Mouse (Mus musculus): ENCODE measurements around the gene Eloa. TPM values are rescaled to one million over a fixed set of nuclear protein-coding genes. Genes with fewer than 3 reads are reported as not detected.
A peak's percentile ranks its signal among the peaks of the same experiment; 100 is the strongest.
"Not testable (repeated sequence)": the region's sequence is repeated elsewhere in the genome, so short reads cannot be mapped to it uniquely, and the experiment has no call there.

The Eloa gene
- total RNA-seq (2021): 10 to 100 TPM; 25.7 to 26.8 TPM
- long read RNA-seq, experiment 1, full-length matches to known transcripts: 30 of 34 reads
- long read RNA-seq, experiment 1, partial matches to known transcripts: 1 of 34 reads
- long read RNA-seq, experiment 1, other reads (novel, unspliced or antisense): 3 of 34 reads
- long read RNA-seq, experiment 2, full-length matches to known transcripts: 14 of 20 reads
- long read RNA-seq, experiment 2, partial matches to known transcripts: 2 of 20 reads
- long read RNA-seq, experiment 2, other reads (novel, unspliced or antisense): 4 of 20 reads

GRCm38 (mm10) chr4:136021549-136022047 is at the start of gene Eloa:
TSS of gene Eloa (minus strand) at chr4:136021763.
- H3K27ac ChIP-seq: peak within 1 kb of the TSS; percentile 76
- peak within 1 kb of the TSS; percentile 98 for H3K4me3 ChIP-seq
- TF ChIP-seq CTCF (IDR thresholded peaks at IDR 0.05): no peak
- peak; percentile 98 for DNase-seq (ENCODE audit: extremely low spot score in 1 of 2, low spot score in 2 of 2)
- intact Hi-C loops (cut with DNase I): loop anchor here (1.0 kb wide), 2 partner anchors 32 to 34 kb away; partner anchors contain the start of genes Pithd1 and Rpl11

DNA sequence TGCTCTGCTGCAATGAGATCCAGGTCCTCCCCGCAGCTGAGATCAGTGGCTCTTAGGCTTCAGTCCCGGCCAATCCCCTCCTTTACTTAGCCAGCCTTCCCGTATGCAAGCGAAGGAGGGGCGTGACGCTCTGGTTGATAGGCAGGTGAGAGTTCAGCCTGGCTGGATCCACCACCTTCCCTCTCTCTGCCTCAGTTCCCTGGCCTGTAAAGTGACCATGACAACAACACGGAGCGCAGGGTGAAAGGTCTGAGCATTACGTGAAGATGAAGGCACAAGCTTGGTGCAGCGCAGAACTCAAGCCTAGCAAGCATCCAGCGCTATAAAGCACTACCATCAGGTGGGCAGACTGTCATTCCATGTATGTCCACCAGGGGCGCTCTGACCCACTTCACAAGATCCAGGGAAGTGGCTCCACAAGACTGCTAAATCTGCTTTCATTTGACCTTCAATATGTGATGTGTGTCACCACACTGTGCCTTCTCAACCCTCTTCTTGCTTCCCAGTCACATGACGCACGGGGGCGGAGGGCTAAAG is 49.7 kb upstream of the Eloa start:
- Histone ChIP-seq H3K27ac (no peak overlapping the region), H3K4me3 (no peak overlapping the region)
- TF ChIP-seq CTCF (IDR thresholded peaks at IDR 0.05): peak; percentile 97
- intact Hi-C loops (cut with DNase I): loop anchor here (2.0 kb wide), 1 partner anchor 78 kb away; no protein-coding TSS in a partner anchor
- DNase-seq (ENCODE audit: extremely low spot score in 1 of 2, low spot score in 2 of 2): peak; percentile 73 to 76

- DNase-seq (ENCODE audit: extremely low spot score in 1 of 2, low spot score in 2 of 2): no peak
- no peak for TF ChIP-seq CTCF (IDR thresholded peaks at IDR 0.05)
- intact Hi-C loops (cut with DNase I): loop anchor here (1.0 to 2.0 kb wide), 2 partner anchors 78 to 90 kb away; no protein-coding TSS in a partner anchor
- H3K27ac ChIP-seq: no peak overlapping the region
- H3K4me3 ChIP-seq: no peak overlapping the region
These were observed 49.0 kb upstream of the Eloa start for GRCm38 (mm10) chr4:136070592-136070991.

GRCm38 (mm10) chr4:136069954-136070353 is 48.4 kb upstream of the Eloa start:
- intact Hi-C loops (cut with DNase I): loop anchor here (1.0 to 2.0 kb wide), 2 partner anchors 79 to 90 kb away; no protein-coding TSS in a partner anchor
- TF ChIP-seq CTCF (IDR thresholded peaks at IDR 0.05): peak; percentile 87
- H3K4me3 ChIP-seq: no peak overlapping the region
- peak; percentile 73 to 74 for DNase-seq (ENCODE audit: extremely low spot score in 1 of 2, low spot score in 2 of 2)
- no peak overlapping the region for H3K27ac ChIP-seq

GRCm38 (mm10) chr4:136069313-136069712 is 47.8 kb upstream of the Eloa start:
- Histone ChIP-seq H3K27ac (no peak overlapping the region), H3K4me3 (no peak overlapping the region)
- intact Hi-C loops (cut with DNase I): no loop called here
- TF ChIP-seq CTCF (IDR thresholded peaks at IDR 0.05): no peak
- DNase-seq (ENCODE audit: extremely low spot score in 1 of 2, low spot score in 2 of 2): no peak

DNA sequence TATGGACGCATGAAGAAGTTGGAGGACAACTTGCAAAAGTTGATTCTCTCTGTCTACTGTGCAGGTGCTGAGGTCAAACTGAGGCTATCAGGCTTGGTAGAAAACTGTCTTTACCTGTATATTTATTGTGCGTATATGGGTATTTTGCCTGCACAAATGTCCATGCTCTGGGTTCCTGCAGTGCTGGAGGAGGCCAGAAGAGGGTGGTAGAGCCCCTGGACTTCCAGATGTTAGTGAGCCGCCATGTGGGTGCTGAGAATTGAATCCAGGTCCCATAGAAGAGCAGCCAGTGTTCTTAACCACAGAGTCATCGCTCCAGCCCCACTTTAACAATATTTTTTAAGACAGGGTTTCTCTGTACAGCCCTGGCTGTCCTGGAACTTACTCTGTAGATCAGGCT is 41.6 kb upstream of the Eloa start:
- TF ChIP-seq CTCF (IDR thresholded peaks at IDR 0.05): no peak
- Histone ChIP-seq H3K27ac (no peak overlapping the region), H3K4me3 (no peak overlapping the region)
- intact Hi-C loops (cut with DNase I): no loop called here
- no peak for DNase-seq (ENCODE audit: extremely low spot score in 1 of 2, low spot score in 2 of 2)

GRCm38 (mm10) chr4:136059800-136060488 is 38.4 kb upstream of the Eloa start:
- H3K27ac ChIP-seq; intact Hi-C loops (cut with DNase I); DNase-seq (ENCODE audit: extremely low spot score in 1 of 2, low spot score in 2 of 2); H3K4me3 ChIP-seq: not testable (repeated sequence)

- no peak for TF ChIP-seq CTCF (IDR thresholded peaks at IDR 0.05)
- intact Hi-C loops (cut with DNase I): no loop called here
- H3K4me3 ChIP-seq: no peak overlapping the region
- no peak for DNase-seq (ENCODE audit: extremely low spot score in 1 of 2, low spot score in 2 of 2)
- H3K27ac ChIP-seq: no peak overlapping the region
These were observed 36.4 kb upstream of the Eloa start for GRCm38 (mm10) chr4:136057916-136058315.

GRCm38 (mm10) chr4:136056030-136056429 is 34.5 kb upstream of the Eloa start:
- Histone ChIP-seq H3K27ac (no peak overlapping the region), H3K4me3 (no peak overlapping the region)
- no peak for DNase-seq (ENCODE audit: extremely low spot score in 1 of 2, low spot score in 2 of 2)
- TF ChIP-seq CTCF (IDR thresholded peaks at IDR 0.05): no peak
- intact Hi-C loops (cut with DNase I): no loop called here

GRCm38 (mm10) chr4:136053843-136054242 is 32.3 kb upstream of the Eloa start:
- intact Hi-C loops (cut with DNase I): loop anchor here (1.0 to 5.0 kb wide), 3 partner anchors 33 to 549 kb away; partner anchors contain the start of genes Eloa, Kdm1a and Lypla2
- no peak; the same call in none of the 2 replicates for TF ChIP-seq CTCF (IDR thresholded peaks at IDR 0.05)
- no peak for DNase-seq (ENCODE audit: extremely low spot score in 1 of 2, low spot score in 2 of 2)
- H3K4me3 ChIP-seq: no peak overlapping the region
- H3K27ac ChIP-seq: no peak overlapping the region

GRCm38 (mm10) chr4:136053247-136053596 is 31.7 kb upstream of the Eloa start, which contains the start of gene Rpl11:
TSS of gene Rpl11 (minus strand) at chr4:136053428.
- TF ChIP-seq CTCF (IDR thresholded peaks at IDR 0.05): peak; percentile 95
- peak within 1 kb of the TSS; percentile 94 for H3K27ac ChIP-seq
- DNase-seq (ENCODE audit: extremely low spot score in 1 of 2, low spot score in 2 of 2): peak; percentile 89 to 90
- intact Hi-C loops (cut with DNase I): loop anchor here (1.0 to 5.0 kb wide), 3 partner anchors 32 to 550 kb away; partner anchors contain the start of genes Eloa, Kdm1a and Lypla2
- peak within 1 kb of the TSS; percentile 98 for H3K4me3 ChIP-seq
